Mouse (Mus musculus): ENCODE measurements around the gene Cul9. TPM values are rescaled to one million over a fixed set of nuclear protein-coding genes. Genes with fewer than 3 reads are reported as not detected.
A peak's percentile ranks its signal among the peaks of the same experiment; 100 is the strongest.

Gene Cul9
- polyA plus RNA-seq, 1 experiment = 50.4 TPM

GRCm38 (mm10) chr17:46552841-46553423 lies 6.7 kb upstream of the Cul9 start:
- DNase-seq (ENCODE audit: low read depth) = peak; percentile 98
- TF ChIP-seq CTCF (IDR thresholded peaks at IDR 0.05; ENCODE audit: borderline replicate concordance, extremely low read depth, insufficient read depth, insufficient read length) = no peak

DNA sequence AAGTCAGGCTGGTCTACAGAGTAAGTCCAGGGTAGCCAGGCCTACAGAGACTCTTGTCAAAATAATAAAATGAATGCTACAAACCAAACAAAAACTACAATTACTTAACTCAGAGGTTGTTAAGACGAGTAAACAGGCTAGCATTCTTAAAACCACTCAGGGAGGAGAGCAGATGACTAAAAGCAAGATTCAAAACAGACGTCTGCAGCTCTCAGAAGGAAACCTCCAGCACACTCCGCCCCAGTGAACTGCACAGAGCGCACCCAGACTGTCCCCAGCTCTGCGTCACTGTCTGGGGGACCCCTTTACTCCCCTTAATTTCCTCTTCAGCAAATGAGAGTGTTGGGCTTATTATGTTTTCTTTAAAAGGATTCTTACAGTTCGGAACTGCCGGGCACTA lies 6.0 kb upstream of the Cul9 start:
- no peak for DNase-seq (ENCODE audit: low read depth)
- TF ChIP-seq CTCF (IDR thresholded peaks at IDR 0.05; ENCODE audit: borderline replicate concordance, extremely low read depth, insufficient read depth, insufficient read length) (no peak), POLR2A (IDR thresholded peaks at IDR 0.05; ENCODE audit: borderline replicate concordance, extremely low read depth, insufficient read depth, insufficient read length, poor library complexity, severe bottlenecking) (no peak)

DNA sequence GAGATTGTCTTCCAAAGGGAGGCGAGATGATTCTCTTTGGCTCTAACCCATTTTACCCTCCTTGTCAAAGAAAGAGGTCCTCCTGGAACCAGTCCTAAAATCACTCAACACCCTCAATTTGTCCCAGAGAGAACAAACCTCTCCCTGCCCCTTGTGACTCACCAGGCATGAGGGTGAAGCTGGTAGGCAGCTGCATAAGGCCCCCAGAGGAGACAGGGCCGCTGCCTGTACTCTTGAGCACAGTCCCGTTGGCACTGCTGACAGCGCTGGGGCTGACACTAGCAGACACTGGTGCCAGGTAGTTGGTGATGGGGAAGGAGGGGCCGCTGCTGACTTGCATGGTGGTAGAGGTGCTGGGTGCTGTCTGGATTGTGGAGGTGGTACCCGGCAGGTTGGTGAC lies 5.2 kb upstream of the Cul9 start:
- TF ChIP-seq POLR2A (IDR thresholded peaks at IDR 0.05; ENCODE audit: borderline replicate concordance, extremely low read depth, insufficient read depth, insufficient read length, poor library complexity, severe bottlenecking) (no peak), CTCF (IDR thresholded peaks at IDR 0.05; ENCODE audit: borderline replicate concordance, extremely low read depth, insufficient read depth, insufficient read length) (no peak)
- no peak for DNase-seq (ENCODE audit: low read depth)

GRCm38 (mm10) chr17:46550904-46551303 lies 4.7 kb upstream of the Cul9 start:
- TF ChIP-seq POLR2A (IDR thresholded peaks at IDR 0.05; ENCODE audit: borderline replicate concordance, extremely low read depth, insufficient read depth, insufficient read length, poor library complexity, severe bottlenecking) (no peak), CTCF (IDR thresholded peaks at IDR 0.05; ENCODE audit: borderline replicate concordance, extremely low read depth, insufficient read depth, insufficient read length) (no peak)

DNA sequence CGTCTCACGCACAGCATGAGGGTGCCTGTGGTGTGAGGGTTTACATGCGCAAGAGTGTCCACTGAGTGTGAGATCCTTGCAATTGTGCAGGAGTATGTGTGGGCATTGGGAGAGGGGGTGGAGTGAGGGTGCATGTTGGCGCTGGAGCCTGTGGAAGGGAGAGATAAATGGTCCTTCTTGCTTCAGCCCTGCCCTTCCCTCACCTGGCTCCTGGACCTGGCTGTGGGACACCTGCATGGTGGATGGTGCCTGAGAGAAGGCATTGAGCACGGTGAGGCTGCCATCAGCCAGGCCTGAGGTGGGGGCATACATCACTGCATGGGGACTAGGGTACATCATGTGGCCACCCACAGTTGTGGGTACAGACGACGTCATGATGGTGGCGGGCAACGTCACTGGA lies 3.5 kb upstream of the Cul9 start:
- TF ChIP-seq CTCF (IDR thresholded peaks at IDR 0.05; ENCODE audit: borderline replicate concordance, extremely low read depth, insufficient read depth, insufficient read length) (no peak), POLR2A (IDR thresholded peaks at IDR 0.05; ENCODE audit: borderline replicate concordance, extremely low read depth, insufficient read depth, insufficient read length, poor library complexity, severe bottlenecking) (no peak)
- DNase-seq (ENCODE audit: low read depth) = no peak

More at GRCm38 (mm10) chr17:46550904-46551303, 4.7 kb upstream of the Cul9 start:
- no peak for DNase-seq (ENCODE audit: low read depth)

GRCm38 (mm10) chr17:46549193-46549592 lies 3.0 kb upstream of the Cul9 start:
- TF ChIP-seq CTCF (IDR thresholded peaks at IDR 0.05; ENCODE audit: borderline replicate concordance, extremely low read depth, insufficient read depth, insufficient read length) (peak; percentile 80), POLR2A (IDR thresholded peaks at IDR 0.05; ENCODE audit: borderline replicate concordance, extremely low read depth, insufficient read depth, insufficient read length, poor library complexity, severe bottlenecking) (no peak)
- peak; percentile 63 for DNase-seq (ENCODE audit: low read depth)

GRCm38 (mm10) chr17:46548741-46549140 lies 2.6 kb upstream of the Cul9 start:
- TF ChIP-seq POLR2A (IDR thresholded peaks at IDR 0.05; ENCODE audit: borderline replicate concordance, extremely low read depth, insufficient read depth, insufficient read length, poor library complexity, severe bottlenecking) = no peak
- no peak for TF ChIP-seq CTCF (IDR thresholded peaks at IDR 0.05; ENCODE audit: borderline replicate concordance, extremely low read depth, insufficient read depth, insufficient read length)
- no peak for DNase-seq (ENCODE audit: low read depth)

DNA sequence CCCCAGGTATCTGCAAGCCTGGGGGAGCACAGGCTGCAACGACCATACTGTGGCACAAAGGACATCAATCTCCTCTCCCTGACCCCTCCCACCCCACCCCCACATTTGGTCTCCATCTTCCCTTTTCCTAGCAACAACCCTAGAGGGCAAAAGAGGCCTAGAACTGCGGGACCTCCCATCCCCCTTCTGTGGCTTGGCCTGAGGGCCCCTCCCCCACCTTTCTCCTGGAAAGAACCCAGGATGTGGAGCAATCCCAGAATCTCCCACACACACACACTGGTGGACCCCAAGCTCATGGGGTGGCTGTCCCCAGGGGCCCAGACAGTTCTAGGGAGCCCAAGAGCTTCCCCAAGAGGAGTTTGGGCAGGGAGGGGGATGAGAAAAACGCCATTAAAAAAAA lies 1.7 kb upstream of the Cul9 start:
- TF ChIP-seq CTCF (IDR thresholded peaks at IDR 0.05; ENCODE audit: borderline replicate concordance, extremely low read depth, insufficient read depth, insufficient read length) (no peak), POLR2A (IDR thresholded peaks at IDR 0.05; ENCODE audit: borderline replicate concordance, extremely low read depth, insufficient read depth, insufficient read length, poor library complexity, severe bottlenecking) (no peak)

GRCm38 (mm10) chr17:46546995-46547394 lies 807 bp upstream of the Cul9 start:
- TF ChIP-seq POLR2A (IDR thresholded peaks at IDR 0.05; ENCODE audit: borderline replicate concordance, extremely low read depth, insufficient read depth, insufficient read length, poor library complexity, severe bottlenecking) (no peak), CTCF (IDR thresholded peaks at IDR 0.05; ENCODE audit: borderline replicate concordance, extremely low read depth, insufficient read depth, insufficient read length) (no peak)
- DNase-seq (ENCODE audit: low read depth) = no peak

More for the DNA sequence above, 1.7 kb upstream of the Cul9 start:
- no peak for DNase-seq (ENCODE audit: low read depth)

- TF ChIP-seq POLR2A (IDR thresholded peaks at IDR 0.05; ENCODE audit: borderline replicate concordance, extremely low read depth, insufficient read depth, insufficient read length, poor library complexity, severe bottlenecking) (no peak), CTCF (IDR thresholded peaks at IDR 0.05; ENCODE audit: borderline replicate concordance, extremely low read depth, insufficient read depth, insufficient read length) (no peak)
- DNase-seq (ENCODE audit: low read depth) = no peak
Measured at GRCm38 (mm10) chr17:46546591-46546990, 403 bp upstream of the Cul9 start.

DNA sequence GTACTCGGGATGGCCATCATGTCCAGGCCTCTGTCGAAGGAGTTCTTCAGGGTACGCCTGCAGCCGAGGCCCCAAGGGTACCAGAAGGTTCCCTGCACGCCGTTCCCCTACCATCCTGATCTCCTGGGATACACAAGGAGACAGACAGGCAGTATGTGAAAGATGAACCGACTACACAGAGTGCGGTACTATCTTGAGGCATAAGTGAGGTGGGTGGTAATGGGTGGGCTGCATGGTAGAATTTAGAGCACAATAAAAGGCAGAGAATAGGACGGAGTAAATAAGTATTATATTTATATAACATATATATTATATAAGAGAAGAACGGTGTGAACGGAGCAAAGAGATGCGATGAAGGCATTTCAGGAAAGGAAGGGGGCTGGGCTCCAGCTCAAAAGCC lies 2.5 kb downstream of the Cul9 start:
- DNase-seq (ENCODE audit: low read depth) = no peak
- TF ChIP-seq CTCF (IDR thresholded peaks at IDR 0.05; ENCODE audit: borderline replicate concordance, extremely low read depth, insufficient read depth, insufficient read length) (no peak), POLR2A (IDR thresholded peaks at IDR 0.05; ENCODE audit: borderline replicate concordance, extremely low read depth, insufficient read depth, insufficient read length, poor library complexity, severe bottlenecking) (no peak)

DNA sequence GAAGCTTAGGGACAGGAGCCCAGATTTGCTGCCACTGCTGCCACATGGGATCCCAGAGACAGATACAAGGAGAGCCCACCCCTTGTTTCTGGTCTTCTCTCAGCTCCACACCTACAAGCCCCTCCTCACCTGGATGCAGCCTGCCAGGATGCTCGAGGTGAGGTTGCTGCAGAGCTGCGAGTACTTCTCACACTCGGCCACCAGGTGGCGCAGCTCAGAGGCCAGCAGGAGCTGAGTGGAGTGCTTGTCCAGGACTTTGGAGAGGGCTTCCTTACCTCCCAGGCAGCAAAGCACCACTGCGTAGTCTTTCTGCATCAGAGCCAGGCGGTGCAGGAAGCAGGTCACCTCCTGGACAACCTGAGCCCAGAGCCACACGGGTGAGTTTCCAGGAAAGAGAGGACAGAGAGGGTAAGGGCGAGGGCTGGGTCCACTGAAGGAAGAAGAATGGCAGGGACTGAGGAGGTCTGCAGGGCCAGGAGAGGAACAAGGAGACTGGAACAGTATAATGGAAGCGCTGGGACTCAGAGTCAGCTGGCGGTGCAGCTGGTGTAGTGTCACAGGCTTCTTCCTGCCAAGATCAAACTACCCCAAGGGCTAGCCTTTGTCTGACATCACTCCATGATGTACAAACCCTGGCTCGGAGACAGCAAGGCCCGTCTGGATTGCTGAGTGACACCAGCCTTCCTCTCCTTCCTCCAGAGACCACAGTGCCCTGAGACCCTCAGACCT lies 20.4 kb downstream of the Cul9 start:
- peak; percentile 82 for DNase-seq (ENCODE audit: low read depth)
- TF ChIP-seq CTCF (IDR thresholded peaks at IDR 0.05; ENCODE audit: borderline replicate concordance, extremely low read depth, insufficient read depth, insufficient read length) (peak; percentile 94), POLR2A (IDR thresholded peaks at IDR 0.05; ENCODE audit: borderline replicate concordance, extremely low read depth, insufficient read depth, insufficient read length, poor library complexity, severe bottlenecking) (no peak)

Data from brain, embryonic 14.5 days (tissue).